Mouse (Mus musculus) layer of hippocampus, adult 6 months (tissue): ENCODE data around the gene Med7. TPM values are rescaled to one million over a fixed set of nuclear protein-coding genes. Genes with fewer than 3 reads are reported as not detected.

Source experiments
- long read RNA-seq, 2 experiments: library from polyadenylated mRNA; unstranded; transcript quantifications; one replicate each; pipeline ENCODE4 v2.0.0; 2019 to 2020
- polyA plus RNA-seq: library from polyadenylated mRNA; unstranded; fragments of <200 nt; fragmentation: Nextera tagmentation; gene quantifications from 2 replicates; pipeline ENCODE4 v1.2.3, GENCODE M21; 2021

Gene Med7
- polyA plus RNA-seq: 36.1 and 39.2 TPM in 2 replicates
- long read RNA-seq, experiment 1, transcript Med7-203 (3 exons, 2,547 nt): major isoform, 17 of 31 reads
- long read RNA-seq, experiment 1, partial matches to known transcripts: 0 of 31 reads
- long read RNA-seq, experiment 1, other reads (novel, unspliced or antisense): 5 of 31 reads
- long read RNA-seq, experiment 2, transcript Med7-201 (3 exons, 1,193 nt): minor isoform, 8 of 91 reads
- long read RNA-seq, experiment 2, transcript Med7-203 (3 exons, 2,547 nt): major isoform, 73 of 91 reads
- long read RNA-seq, experiment 2, partial matches to known transcripts: 0 of 91 reads
- long read RNA-seq, experiment 2, other reads (novel, unspliced or antisense): 4 of 91 reads

DNA sequence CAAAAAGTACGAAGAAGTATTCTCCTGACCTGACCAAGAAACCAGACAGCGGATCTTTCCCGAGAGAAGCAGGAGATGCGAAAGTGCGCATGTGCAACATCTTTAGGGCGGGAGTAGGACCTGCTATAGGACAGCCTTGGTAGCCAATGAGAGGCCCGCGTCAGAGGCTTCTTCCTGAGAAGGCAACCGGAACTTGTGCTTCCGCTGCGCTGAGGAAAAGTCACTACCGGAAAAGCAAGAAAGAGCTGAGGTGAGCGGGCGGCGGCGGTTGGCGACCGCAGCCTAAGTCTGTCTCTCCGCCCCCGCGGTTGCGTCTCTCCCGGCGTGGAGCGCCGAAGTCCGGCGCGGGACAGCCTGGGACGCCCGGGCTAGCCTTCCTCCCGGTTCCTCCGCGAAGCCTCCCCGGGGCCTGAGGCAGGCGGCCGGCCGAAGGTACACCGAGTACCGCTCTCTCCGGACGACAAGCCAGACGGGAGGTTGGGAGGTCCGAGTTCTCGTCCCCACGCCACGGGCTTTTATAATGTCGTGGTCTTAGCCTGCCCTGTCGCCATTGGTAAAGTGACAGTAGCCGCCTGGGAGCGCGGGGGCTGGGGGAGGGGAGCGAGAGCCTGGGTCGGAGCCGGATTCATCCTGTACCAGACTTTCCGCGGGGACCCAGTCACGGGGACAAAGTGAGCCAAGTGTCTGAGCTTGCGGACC is at the start of gene Med7:
Gene Med7, plus strand, starts transcription at position 166 of the 699 bp plus-strand sequence.

DNA sequence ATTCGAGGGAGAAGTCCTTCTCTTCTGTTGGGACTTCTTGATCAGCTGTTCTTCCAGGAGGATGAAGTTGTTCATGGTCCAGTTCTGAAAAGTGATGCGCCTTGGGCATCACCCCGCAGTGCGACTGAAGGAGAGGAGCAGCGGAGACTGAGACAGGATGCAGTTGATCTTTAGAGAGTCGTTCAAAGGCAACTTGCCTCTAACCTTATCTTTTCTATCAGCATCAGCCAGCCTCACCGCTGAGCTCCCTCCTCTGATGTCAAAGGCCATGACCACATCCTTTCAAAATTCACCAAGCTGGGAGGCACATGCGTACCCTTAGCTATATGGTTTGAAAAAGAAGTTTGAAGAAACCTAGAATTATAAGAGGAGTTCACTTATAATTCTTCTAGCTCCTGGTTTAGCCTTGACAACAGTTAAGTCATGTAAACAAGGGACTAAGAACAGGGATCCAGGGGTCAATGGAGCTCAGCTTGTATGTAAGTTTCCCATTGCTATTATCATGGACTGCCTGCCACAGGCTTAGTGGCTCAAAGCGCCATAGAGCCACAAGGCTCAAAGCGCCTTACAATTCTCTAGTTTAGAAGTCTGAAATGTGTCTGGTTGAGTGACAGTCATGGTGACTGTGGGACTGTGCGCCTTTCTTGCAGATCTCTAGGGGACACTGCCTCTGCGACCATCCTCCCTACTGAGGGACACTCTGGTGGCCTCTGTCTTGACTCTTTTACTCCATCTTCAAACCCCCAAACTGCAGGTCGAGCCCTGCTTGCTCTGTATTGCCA is 47.2 kb upstream of the Med7 start, which contains the start of gene Itk:
Gene Itk, minus strand, starts transcription at position 180 of the 782 bp plus-strand sequence.

DNA sequence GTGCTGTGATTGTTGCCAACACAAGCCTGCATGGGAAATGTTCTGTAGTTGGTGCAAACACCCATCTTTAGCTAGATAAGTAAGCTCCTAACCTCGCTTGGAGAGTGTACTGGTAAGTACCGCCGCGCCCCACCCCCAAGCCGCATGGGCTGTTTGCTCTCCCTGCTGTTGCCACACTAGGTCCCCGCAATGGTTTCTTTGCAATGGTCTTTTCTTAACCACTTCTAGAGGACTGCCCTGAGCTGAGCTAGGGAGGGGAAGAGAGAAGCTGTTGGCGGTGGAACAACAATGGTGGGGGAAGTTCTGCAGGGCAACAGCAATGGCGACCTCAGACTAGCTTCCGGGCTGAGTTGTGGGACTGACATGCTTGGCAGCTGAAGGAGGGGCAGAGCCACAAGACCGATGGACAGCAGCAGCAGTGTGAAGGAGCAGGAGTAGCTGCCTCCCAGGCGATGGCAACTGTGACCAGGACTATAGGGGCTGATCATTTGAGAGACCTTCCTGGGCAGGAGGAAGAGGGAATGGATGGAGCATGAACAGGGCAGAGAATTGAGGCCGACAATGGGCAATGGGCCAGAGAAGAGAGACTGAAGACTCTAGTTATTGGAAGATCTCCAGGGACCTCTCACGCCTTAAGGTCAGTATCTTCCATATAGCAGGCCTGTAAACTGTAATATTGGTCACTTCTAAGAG is 40.4 kb upstream of the Med7 start, which contains the start of gene Fam71b:
Gene Fam71b, plus strand, starts transcription at position 393 of the 693 bp plus-strand sequence.

DNA sequence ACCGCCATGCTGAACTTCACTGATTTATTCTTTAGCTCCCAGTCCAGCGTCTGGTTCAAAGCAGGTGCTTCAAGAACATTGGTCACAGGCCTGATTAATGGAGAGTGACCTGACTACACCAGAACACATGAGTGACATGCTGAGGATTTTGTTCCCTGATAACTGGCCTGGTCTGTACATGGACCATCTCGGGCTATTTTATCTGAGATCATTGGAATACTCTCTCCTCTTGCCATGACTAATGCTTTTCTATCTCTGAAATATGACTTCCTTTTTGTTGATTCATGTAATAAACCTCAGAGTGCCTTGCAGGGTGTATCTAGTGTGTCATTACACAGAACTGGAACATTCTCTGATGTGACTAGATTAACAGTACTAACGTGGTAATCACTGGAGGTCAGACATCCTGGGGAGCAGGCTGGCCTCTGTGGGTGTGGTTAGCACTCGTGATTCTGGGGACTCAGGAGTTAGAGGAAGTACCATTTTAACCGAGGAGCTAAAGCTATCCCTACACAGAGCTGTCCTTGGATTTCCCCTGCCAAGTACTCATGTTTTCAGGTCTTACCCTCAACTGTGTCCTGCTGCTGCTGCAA is 17.8 kb downstream of the Med7 start, which contains the start of gene Havcr2:
Gene Havcr2, plus strand, starts transcription at position 483 of the 593 bp plus-strand sequence.

Other genes with a start within 250 kb of the Med7 start
- 3.1 and 4.0 TPM in 2 replicates for gene Fndc9, start 201.4 kb upstream of the Med7 start, polyA plus RNA-seq
- 202 and 227 TPM in 2 replicates for gene Cyfip2, start 124.1 kb upstream of the Med7 start, polyA plus RNA-seq
- 0.10 and 0.21 TPM in 2 replicates for gene Itk, start 47.4 kb upstream of the Med7 start, polyA plus RNA-seq
- gene Fam71b, start 40.4 kb upstream of the Med7 start, polyA plus RNA-seq: not detected in 2 replicates
- 1.4 TPM in 2 replicates for gene Havcr2, start 18.0 kb downstream of the Med7 start, polyA plus RNA-seq
- gene Gm12169, start 87.3 kb downstream of the Med7 start, polyA plus RNA-seq: not detected in 2 replicates
- gene BC053393, start 134.6 kb downstream of the Med7 start, polyA plus RNA-seq: 0.06 TPM in 1 of 2 replicates, not detected in the other
- gene Dppa1, start 192.3 kb downstream of the Med7 start, polyA plus RNA-seq: not detected in 2 replicates